Mouse (Mus musculus) spleen, adult 2 months (tissue): ENCODE measurements around the gene H2-DMb2.

ENCODE experiments used
- CTCF ChIP-seq: fragments of 200-500 bp; IDR thresholded peaks from 2 replicates; pipeline ENCODE4 v1.5.1; 2011; ENCODE audit warnings: mild to moderate bottlenecking, inconsistent platforms; ENCODE audit not compliant: insufficient read depth, insufficient read length, insufficient replicate concordance; ENCODE audit errors: extremely low read depth
- POLR2A ChIP-seq: fragments of 200-500 bp; IDR thresholded peaks from 2 replicates; pipeline ENCODE4 v1.6.1; 2011; ENCODE audit warnings: low read depth, low read length, inconsistent platforms

GRCm38 (mm10) chr17:34199050-34199619, 56.0 kb downstream of the H2-DMb2 start:
- TF ChIP-seq CTCF (no peak), POLR2A (no peak)
